Mouse (Mus musculus): ENCODE results near the gene Hdac4. TPM values are rescaled to one million over a fixed set of nuclear protein-coding genes. Genes with fewer than 3 reads are reported as not detected.

Hdac4 gene
- polyA plus RNA-seq, 1 experiment, result 21.2 TPM

GRCm38 (mm10) chr1:91964486-91965335, 230.8 kb downstream of the Hdac4 start:
- no peak overlapping the region for H3ac ChIP-seq (ENCODE audit: control insufficient read depth, insufficient read length)
- H3K79me2 ChIP-seq (ENCODE audit: control insufficient read depth, insufficient read depth), result no peaks in the 10 kb centered on the region
- no peak overlapping the region for H3K4me2 ChIP-seq (ENCODE audit: low read depth)
- H3K27me3 ChIP-seq (ENCODE audit: control insufficient read depth, insufficient read depth, insufficient read length), result no peaks in the 10 kb centered on the region
- TF ChIP-seq MYOG (IDR thresholded peaks at IDR 0.05; ENCODE audit: control insufficient read depth in 1 of 3, insufficient read depth in 1 of 3, insufficient read length in 2 of 3, low read depth in 2 of 3), result no peak
- TF ChIP-seq CEBPB (IDR thresholded peaks at IDR 0.05; ENCODE audit: insufficient read depth, poor library complexity, severe bottlenecking), result no peak
- no peak for TF ChIP-seq TCF3 (IDR thresholded peaks at IDR 0.05; ENCODE audit: insufficient read length, low read depth)
- no peak for TF ChIP-seq MAX (IDR thresholded peaks at IDR 0.05; ENCODE audit: low read depth)
- no peak for TF ChIP-seq POLR2A (IDR thresholded peaks at IDR 0.05; ENCODE audit: insufficient read length, low read depth)
- no peak for TF ChIP-seq SRF (IDR thresholded peaks at IDR 0.05; ENCODE audit: control insufficient read depth, insufficient read length, low read depth)
- no peak for TF ChIP-seq REST (IDR thresholded peaks at IDR 0.05; ENCODE audit: insufficient read depth, insufficient read length)
- TF ChIP-seq MYOD1 (IDR thresholded peaks at IDR 0.05; ENCODE audit: control insufficient read depth in 1 of 3, insufficient read length in 2 of 3, low read depth in 2 of 3), result no peak
- peak; percentile 8 for TF ChIP-seq POLR2AphosphoS2 (IDR thresholded peaks at IDR 0.05; ENCODE audit: insufficient read length, low read depth)
- no peak overlapping the region for H3K4me3 ChIP-seq
- peaks cover 40% of the 10 kb centered on the region for H3K36me3 ChIP-seq (ENCODE audit: control insufficient read depth, insufficient read depth)

GRCm38 (mm10) chr1:91962256-91962655, 233.2 kb downstream of the Hdac4 start:
- TF ChIP-seq POLR2AphosphoS2 (IDR thresholded peaks at IDR 0.05; ENCODE audit: insufficient read length, low read depth) (no peak), USF1 (IDR thresholded peaks at IDR 0.05; ENCODE audit: low read depth) (no peak), E2F4 (IDR thresholded peaks at IDR 0.05; ENCODE audit: insufficient read depth) (no peak), CEBPB (IDR thresholded peaks at IDR 0.05; ENCODE audit: insufficient read depth, poor library complexity, severe bottlenecking) (no peak), TCF3 (IDR thresholded peaks at IDR 0.05; ENCODE audit: insufficient read length, low read depth) (no peak), MYOG (IDR thresholded peaks at IDR 0.05; ENCODE audit: control insufficient read depth in 1 of 3, insufficient read depth in 1 of 3, insufficient read length in 2 of 3, low read depth in 2 of 3) (no peak), MAX (IDR thresholded peaks at IDR 0.05; ENCODE audit: low read depth) (no peak), POLR2A (IDR thresholded peaks at IDR 0.05; ENCODE audit: insufficient read length, low read depth) (no peak), MYOD1 (IDR thresholded peaks at IDR 0.05; ENCODE audit: control insufficient read depth in 1 of 3, insufficient read length in 2 of 3, low read depth in 2 of 3) (no peak), REST (IDR thresholded peaks at IDR 0.05; ENCODE audit: insufficient read depth, insufficient read length) (no peak), SRF (IDR thresholded peaks at IDR 0.05; ENCODE audit: control insufficient read depth, insufficient read length, low read depth) (no peak), TCF12 (IDR thresholded peaks at IDR 0.05; ENCODE audit: insufficient read depth, poor library complexity, severe bottlenecking) (no peak)
- peaks cover 45% of the 10 kb centered on the region for H3K36me3 ChIP-seq (ENCODE audit: control insufficient read depth, insufficient read depth)
- H3ac ChIP-seq (ENCODE audit: control insufficient read depth, insufficient read length), result no peak overlapping the region
- H3K4me2 ChIP-seq (ENCODE audit: low read depth), result no peak overlapping the region
- no peaks in the 10 kb centered on the region for H3K79me2 ChIP-seq (ENCODE audit: control insufficient read depth, insufficient read depth)
- H3K27me3 ChIP-seq (ENCODE audit: control insufficient read depth, insufficient read depth, insufficient read length), result no peaks in the 10 kb centered on the region
- no peak overlapping the region for H3K4me3 ChIP-seq

DNA sequence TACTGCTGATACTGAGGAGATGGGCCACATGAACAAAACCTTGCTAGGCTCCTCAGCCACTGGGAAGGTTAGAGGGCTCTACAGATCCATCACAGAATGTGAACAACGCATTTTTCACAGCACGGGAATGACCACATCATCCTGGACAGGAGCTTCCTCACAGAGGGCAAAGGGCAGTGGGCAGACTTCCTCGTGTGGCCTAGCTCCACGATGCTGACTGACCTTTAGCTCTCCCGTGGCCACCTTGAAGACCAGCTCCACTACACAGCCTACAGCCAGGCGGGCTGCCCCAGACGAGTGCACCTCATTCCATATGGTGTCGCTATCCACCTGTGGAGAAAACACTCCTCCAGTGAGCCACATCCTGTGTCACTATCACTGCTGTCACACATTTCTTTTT, 234.3 kb downstream of the Hdac4 start:
- H3K4me2 ChIP-seq (ENCODE audit: low read depth), result no peak overlapping the region
- no peaks in the 10 kb centered on the region for H3K27me3 ChIP-seq (ENCODE audit: control insufficient read depth, insufficient read depth, insufficient read length)
- H3K79me2 ChIP-seq (ENCODE audit: control insufficient read depth, insufficient read depth), result no peaks in the 10 kb centered on the region
- no peak overlapping the region for H3ac ChIP-seq (ENCODE audit: control insufficient read depth, insufficient read length)
- peaks cover 46% of the 10 kb centered on the region for H3K36me3 ChIP-seq (ENCODE audit: control insufficient read depth, insufficient read depth)
- no peak for TF ChIP-seq MAX (IDR thresholded peaks at IDR 0.05; ENCODE audit: low read depth)
- TF ChIP-seq MYOG (IDR thresholded peaks at IDR 0.05; ENCODE audit: control insufficient read depth in 1 of 3, insufficient read depth in 1 of 3, insufficient read length in 2 of 3, low read depth in 2 of 3), result no peak
- no peak for TF ChIP-seq MYOD1 (IDR thresholded peaks at IDR 0.05; ENCODE audit: control insufficient read depth in 1 of 3, insufficient read length in 2 of 3, low read depth in 2 of 3)
- no peak for TF ChIP-seq POLR2AphosphoS2 (IDR thresholded peaks at IDR 0.05; ENCODE audit: insufficient read length, low read depth)
- TF ChIP-seq SRF (IDR thresholded peaks at IDR 0.05; ENCODE audit: control insufficient read depth, insufficient read length, low read depth), result no peak
- no peak for TF ChIP-seq REST (IDR thresholded peaks at IDR 0.05; ENCODE audit: insufficient read depth, insufficient read length)
- TF ChIP-seq POLR2A (IDR thresholded peaks at IDR 0.05; ENCODE audit: insufficient read length, low read depth), result no peak
- H3K4me3 ChIP-seq, result no peak overlapping the region

DNA sequence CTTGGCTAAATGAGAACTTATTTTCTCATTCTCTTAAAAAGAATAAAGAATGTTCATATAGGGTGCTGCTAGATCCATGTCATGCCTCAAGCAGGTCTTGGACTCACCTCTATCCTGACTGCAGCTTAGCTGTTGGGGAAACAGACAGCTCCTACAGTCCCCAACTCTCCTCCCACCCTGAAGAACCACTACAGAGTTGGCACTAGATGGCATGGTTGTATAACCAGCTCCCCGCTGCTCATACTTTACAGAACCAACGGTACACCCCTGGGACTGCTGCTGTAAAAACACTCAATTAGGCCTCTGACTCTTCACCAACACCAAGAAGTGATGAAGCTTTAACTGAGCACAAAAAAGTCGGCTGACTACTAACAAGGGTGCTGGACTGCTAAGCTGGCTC, 235.6 kb downstream of the Hdac4 start:
- H3ac ChIP-seq (ENCODE audit: control insufficient read depth, insufficient read length), result no peak overlapping the region
- peaks cover 45% of the 10 kb centered on the region for H3K36me3 ChIP-seq (ENCODE audit: control insufficient read depth, insufficient read depth)
- no peaks in the 10 kb centered on the region for H3K27me3 ChIP-seq (ENCODE audit: control insufficient read depth, insufficient read depth, insufficient read length)
- TF ChIP-seq POLR2A (IDR thresholded peaks at IDR 0.05; ENCODE audit: insufficient read length, low read depth) (no peak), CEBPB (IDR thresholded peaks at IDR 0.05; ENCODE audit: insufficient read depth, poor library complexity, severe bottlenecking) (no peak), REST (IDR thresholded peaks at IDR 0.05; ENCODE audit: insufficient read depth, insufficient read length) (no peak), USF1 (IDR thresholded peaks at IDR 0.05; ENCODE audit: low read depth) (no peak), POLR2AphosphoS2 (IDR thresholded peaks at IDR 0.05; ENCODE audit: insufficient read length, low read depth) (no peak), MAX (IDR thresholded peaks at IDR 0.05; ENCODE audit: low read depth) (no peak), E2F4 (IDR thresholded peaks at IDR 0.05; ENCODE audit: insufficient read depth) (no peak), SRF (IDR thresholded peaks at IDR 0.05; ENCODE audit: control insufficient read depth, insufficient read length, low read depth) (no peak), MYOD1 (IDR thresholded peaks at IDR 0.05; ENCODE audit: control insufficient read depth in 1 of 3, insufficient read length in 2 of 3, low read depth in 2 of 3) (no peak), TCF3 (IDR thresholded peaks at IDR 0.05; ENCODE audit: insufficient read length, low read depth) (no peak), MYOG (IDR thresholded peaks at IDR 0.05; ENCODE audit: control insufficient read depth in 1 of 3, insufficient read depth in 1 of 3, insufficient read length in 2 of 3, low read depth in 2 of 3) (no peak), TCF12 (IDR thresholded peaks at IDR 0.05; ENCODE audit: insufficient read depth, poor library complexity, severe bottlenecking) (no peak)
- H3K4me2 ChIP-seq (ENCODE audit: low read depth), result no peak overlapping the region
- H3K4me3 ChIP-seq, result no peak overlapping the region
- no peaks in the 10 kb centered on the region for H3K79me2 ChIP-seq (ENCODE audit: control insufficient read depth, insufficient read depth)

Measured in myocyte (in vitro differentiated cells).